Mouse (Mus musculus): ENCODE results near the gene Dlx1. TPM values are rescaled to one million over a fixed set of nuclear protein-coding genes. Genes with fewer than 3 reads are reported as not detected.

The Dlx1 gene
- polyA plus RNA-seq, 1 experiment from 2014 or later = 0.77 TPM

DNA sequence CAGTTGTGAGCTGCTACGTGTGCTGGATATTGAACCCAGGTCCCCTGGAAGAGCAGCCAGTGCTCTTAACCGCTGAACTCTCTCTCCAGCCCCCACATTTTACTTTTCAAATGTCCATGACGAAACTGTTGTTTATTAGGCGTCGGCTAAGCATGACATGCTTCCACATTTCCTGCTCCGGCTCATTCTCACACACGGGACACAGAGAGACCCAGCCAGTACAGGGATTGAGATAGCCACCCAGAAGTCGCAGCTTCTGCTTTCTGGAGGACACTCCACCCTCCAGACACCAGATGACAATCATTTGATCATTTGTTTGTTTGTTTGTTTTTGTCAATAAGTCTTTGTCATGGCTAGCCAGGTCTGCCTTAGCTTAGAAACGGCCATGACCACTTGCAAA lies 23.1 kb upstream of the Dlx1 start:
- Histone ChIP-seq H3K27ac (replicated peaks) (no peak overlapping the region), H3K9ac (no peak overlapping the region), H3K36me3 (no peaks in the 10 kb centered on the region), H3K4me2 (no peak overlapping the region), H3K27me3 (no peaks in the 10 kb centered on the region; the same call in 1 of the 2 replicates), H3K4me3 (no peak overlapping the region), H3K4me1 (replicated peaks) (0 out of 2 replicates have a peak, but pooled peaks cover 3% of the 10 kb centered on the region), H3K9me3 (no peaks in the 10 kb centered on the region)
- no peak for ATAC-seq (ENCODE audit: low read depth)
- WGBS = 76% methylated on average over 9 of the region's 9 CpGs

DNA sequence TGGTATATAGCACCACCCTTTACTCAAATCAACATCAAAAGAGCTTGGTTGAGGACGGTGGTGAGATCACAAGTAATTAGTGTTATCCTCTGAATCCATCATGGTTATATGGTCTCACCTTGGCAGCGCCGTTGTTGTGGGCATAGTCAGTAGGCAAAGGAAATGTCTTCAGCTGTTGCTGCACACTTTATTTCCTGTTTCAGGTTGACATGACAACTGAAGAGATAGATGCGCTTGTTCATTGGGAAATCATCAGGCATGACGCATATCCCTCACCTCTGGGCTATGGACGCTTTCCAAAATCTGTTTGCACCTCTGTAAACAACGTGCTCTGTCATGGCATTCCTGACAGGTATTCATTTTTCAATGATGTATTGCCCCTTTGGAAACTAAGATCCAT lies 16.7 kb upstream of the Dlx1 start:
- Histone ChIP-seq H3K4me3 (no peak overlapping the region), H3K27me3 (peaks cover 26% of the 10 kb centered on the region), H3K9ac (no peak overlapping the region), H3K9me3 (no peaks in the 10 kb centered on the region), H3K36me3 (no peaks in the 10 kb centered on the region), H3K4me1 (replicated peaks) (0 out of 2 replicates have a peak, but pooled peaks cover 3% of the 10 kb centered on the region), H3K27ac (replicated peaks) (no peak overlapping the region), H3K4me2 (no peak overlapping the region)
- ATAC-seq (ENCODE audit: low read depth) = no peak
- 73% methylated on average over 7 of the region's 7 CpGs for WGBS

DNA sequence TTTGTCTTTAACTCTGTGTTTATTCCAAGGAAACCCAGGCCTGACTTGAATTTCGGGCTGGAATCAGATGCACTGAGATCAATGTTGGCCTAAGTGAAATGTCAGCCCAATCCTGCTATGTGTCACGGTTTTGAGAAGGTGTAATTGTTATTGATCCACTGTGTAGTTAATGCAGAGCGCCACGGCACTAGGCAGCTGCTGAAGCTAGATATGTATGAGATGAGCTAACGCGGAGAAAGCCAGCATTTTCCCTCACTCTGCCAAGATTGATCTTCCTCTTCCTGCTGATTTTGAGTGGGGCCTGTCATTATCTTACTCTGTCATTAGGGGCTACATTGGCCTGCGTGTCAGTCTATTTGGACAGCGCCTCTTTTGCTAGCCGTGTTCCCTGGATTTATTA lies 15.6 kb upstream of the Dlx1 start:
- Histone ChIP-seq H3K4me1 (replicated peaks) (peaks cover 10% of the 10 kb centered on the region), H3K36me3 (no peaks in the 10 kb centered on the region), H3K4me2 (no peak overlapping the region), H3K27ac (replicated peaks) (no peak overlapping the region), H3K4me3 (no peak overlapping the region), H3K27me3 (peaks cover 27% of the 10 kb centered on the region), H3K9me3 (no peaks in the 10 kb centered on the region), H3K9ac (no peak overlapping the region)
- WGBS = 66% methylated on average over 9 of the region's 9 CpGs
- ATAC-seq (ENCODE audit: low read depth) = no peak

DNA sequence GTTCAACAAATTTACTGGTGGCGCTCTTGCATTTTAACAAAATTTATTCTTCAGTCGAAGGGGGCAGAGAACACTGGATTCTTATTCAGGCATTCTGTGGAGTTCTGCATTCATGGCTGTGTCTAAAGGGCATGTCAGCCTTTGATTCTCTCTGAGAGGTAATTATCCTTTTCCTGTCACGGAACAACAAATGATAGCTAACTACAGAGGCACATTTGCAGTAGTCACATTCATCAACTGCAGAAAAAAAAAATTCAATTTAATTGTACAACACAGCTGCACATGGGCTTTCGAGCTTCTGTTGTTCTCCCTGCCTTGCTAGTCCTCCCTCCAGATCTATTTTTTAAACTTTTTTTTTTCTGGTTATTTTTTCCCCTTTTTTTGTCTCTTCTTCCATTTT lies 10.9 kb upstream of the Dlx1 start:
- H3K4me1 ChIP-seq (replicated peaks) = peaks cover 17% of the 10 kb centered on the region
- H3K9me3 ChIP-seq = no peaks in the 10 kb centered on the region
- no peak for ATAC-seq (ENCODE audit: low read depth)
- H3K36me3 ChIP-seq = no peaks in the 10 kb centered on the region
- no peak overlapping the region for H3K4me3 ChIP-seq
- no peak overlapping the region for H3K9ac ChIP-seq
- peaks cover 63% of the 10 kb centered on the region for H3K27me3 ChIP-seq
- H3K27ac ChIP-seq (replicated peaks) = no peak overlapping the region
- H3K4me2 ChIP-seq = no peak overlapping the region
- WGBS = 12% methylated on average over 4 of the region's 4 CpGs

DNA sequence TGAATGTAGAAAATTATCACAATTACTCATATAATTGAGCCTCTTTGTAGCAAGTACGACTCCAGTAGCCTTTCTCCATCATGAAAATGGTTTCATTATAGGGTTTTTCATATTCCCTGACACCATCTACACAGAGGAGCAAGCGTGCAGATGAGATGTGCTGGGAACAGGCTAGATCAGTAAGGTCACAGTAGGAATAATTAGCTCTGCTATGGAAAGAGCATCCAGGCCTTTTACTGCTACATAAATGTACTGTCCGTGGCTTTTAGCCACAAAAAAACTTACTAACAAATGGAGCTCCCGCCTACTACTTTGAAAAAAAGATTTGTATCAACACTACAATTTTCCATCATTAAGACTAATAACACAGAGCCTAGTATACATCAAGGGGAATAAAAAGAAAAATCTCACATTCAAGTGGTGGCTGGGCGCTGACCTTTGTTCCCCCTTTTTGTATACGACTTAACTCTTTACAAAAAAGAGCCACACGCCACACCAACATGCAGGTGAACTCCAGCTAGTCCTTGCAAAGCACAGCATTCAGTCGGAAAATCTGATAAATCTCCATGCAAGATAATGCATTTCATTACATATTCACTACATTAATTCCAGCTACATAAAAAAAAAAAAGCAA lies 10.3 kb upstream of the Dlx1 start:
- Histone ChIP-seq H3K4me3 (no peak overlapping the region), H3K27ac (replicated peaks) (no peak overlapping the region), H3K4me2 (no peak overlapping the region), H3K4me1 (replicated peaks) (peaks cover 14% of the 10 kb centered on the region), H3K36me3 (no peaks in the 10 kb centered on the region), H3K9me3 (no peaks in the 10 kb centered on the region), H3K9ac (no peak overlapping the region), H3K27me3 (peaks cover 69% of the 10 kb centered on the region)
- ATAC-seq (ENCODE audit: low read depth) = no peak
- 24% methylated on average over 8 of the region's 8 CpGs for WGBS

DNA sequence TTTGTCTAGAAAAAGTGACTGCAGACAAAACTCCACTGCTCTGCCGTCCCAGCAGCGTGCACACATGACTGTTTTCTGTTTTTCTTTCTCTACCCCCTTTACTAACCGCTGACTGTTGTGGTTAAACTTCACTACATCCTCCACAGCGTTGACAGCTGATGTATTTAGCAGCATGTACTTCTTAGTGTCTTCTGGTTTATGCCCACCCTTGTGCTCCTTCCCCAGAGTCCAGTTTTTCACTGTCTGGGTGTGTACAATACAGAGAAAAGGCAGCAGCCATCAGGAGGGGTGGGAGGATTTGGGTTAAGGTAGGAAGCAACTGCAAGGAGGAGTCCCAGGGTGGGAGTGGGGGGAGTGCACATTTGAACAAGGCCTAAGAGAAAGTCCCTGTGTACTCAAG lies 5.0 kb upstream of the Dlx1 start:
- H3K4me3 ChIP-seq = no peak overlapping the region
- H3K9me3 ChIP-seq = no peaks in the 10 kb centered on the region
- H3K4me2 ChIP-seq = no peak overlapping the region
- H3K27ac ChIP-seq (replicated peaks) = no peak overlapping the region
- peaks cover 2% of the 10 kb centered on the region; the same call in 1 of the 2 replicates for H3K4me1 ChIP-seq (replicated peaks)
- H3K9ac ChIP-seq = no peak overlapping the region
- no peak for ATAC-seq (ENCODE audit: low read depth)
- 74% methylated on average over 4 of the region's 4 CpGs for WGBS
- H3K27me3 ChIP-seq = peaks cover 94% of the 10 kb centered on the region
- no peaks in the 10 kb centered on the region for H3K36me3 ChIP-seq

DNA sequence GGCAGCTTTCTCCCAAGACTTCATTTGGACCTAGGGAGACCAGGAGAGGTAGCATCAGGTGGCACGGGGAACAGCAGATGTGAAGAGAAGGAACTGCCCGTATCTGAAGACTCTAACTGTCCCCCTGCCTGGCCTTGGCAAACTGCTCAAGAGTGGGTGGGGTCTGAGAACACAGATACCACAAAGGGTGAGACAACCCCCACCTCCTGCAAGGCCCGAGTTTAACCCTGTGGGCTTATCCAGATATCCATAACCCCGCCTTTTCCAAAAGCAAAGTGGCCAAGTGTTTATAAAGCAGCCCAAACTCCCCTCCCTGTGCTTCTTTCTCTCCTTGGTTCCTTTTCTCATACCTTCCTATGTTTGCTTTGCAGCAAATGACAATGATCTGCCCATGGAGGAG lies 4.5 kb upstream of the Dlx1 start:
- peaks cover 94% of the 10 kb centered on the region for H3K27me3 ChIP-seq
- H3K27ac ChIP-seq (replicated peaks) = no peak overlapping the region
- H3K4me2 ChIP-seq = no peak overlapping the region
- H3K9me3 ChIP-seq = no peaks in the 10 kb centered on the region
- no peaks in the 10 kb centered on the region for H3K36me3 ChIP-seq
- 61% methylated on average over 4 of the region's 4 CpGs for WGBS
- H3K9ac ChIP-seq = no peak overlapping the region
- no peak overlapping the region for H3K4me3 ChIP-seq
- peaks cover 1% of the 10 kb centered on the region for H3K4me1 ChIP-seq (replicated peaks)
- no peak for ATAC-seq (ENCODE audit: low read depth)

DNA sequence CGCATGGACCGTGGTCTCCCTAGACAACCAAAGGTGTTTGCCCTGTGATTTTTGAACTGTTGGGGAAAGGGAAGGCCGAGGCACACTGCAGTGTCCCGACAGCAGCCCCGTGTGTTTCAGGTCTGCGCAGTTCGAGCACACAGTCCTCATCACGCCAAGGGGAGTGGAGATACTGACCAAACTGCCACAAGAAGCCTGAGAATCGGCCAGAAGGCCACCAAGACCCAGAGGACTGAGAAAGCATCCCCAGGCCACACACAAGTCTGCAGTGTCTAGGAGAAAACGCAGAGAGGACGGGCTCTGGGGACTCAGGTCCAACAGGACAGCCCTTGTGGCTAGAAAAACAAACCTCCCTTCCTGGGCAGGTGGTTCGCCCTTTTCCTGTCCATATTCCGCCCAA lies 3.1 kb upstream of the Dlx1 start:
- Histone ChIP-seq H3K9me3 (no peaks in the 10 kb centered on the region), H3K9ac (no peak overlapping the region), H3K27ac (replicated peaks) (no peak overlapping the region), H3K27me3 (peaks cover 98% of the 10 kb centered on the region), H3K36me3 (no peaks in the 10 kb centered on the region), H3K4me1 (replicated peaks) (peaks cover 13% of the 10 kb centered on the region), H3K4me2 (no peak overlapping the region), H3K4me3 (no peak overlapping the region)
- WGBS = 27% methylated on average over 13 of the region's 13 CpGs
- ATAC-seq (ENCODE audit: low read depth) = no peak

DNA sequence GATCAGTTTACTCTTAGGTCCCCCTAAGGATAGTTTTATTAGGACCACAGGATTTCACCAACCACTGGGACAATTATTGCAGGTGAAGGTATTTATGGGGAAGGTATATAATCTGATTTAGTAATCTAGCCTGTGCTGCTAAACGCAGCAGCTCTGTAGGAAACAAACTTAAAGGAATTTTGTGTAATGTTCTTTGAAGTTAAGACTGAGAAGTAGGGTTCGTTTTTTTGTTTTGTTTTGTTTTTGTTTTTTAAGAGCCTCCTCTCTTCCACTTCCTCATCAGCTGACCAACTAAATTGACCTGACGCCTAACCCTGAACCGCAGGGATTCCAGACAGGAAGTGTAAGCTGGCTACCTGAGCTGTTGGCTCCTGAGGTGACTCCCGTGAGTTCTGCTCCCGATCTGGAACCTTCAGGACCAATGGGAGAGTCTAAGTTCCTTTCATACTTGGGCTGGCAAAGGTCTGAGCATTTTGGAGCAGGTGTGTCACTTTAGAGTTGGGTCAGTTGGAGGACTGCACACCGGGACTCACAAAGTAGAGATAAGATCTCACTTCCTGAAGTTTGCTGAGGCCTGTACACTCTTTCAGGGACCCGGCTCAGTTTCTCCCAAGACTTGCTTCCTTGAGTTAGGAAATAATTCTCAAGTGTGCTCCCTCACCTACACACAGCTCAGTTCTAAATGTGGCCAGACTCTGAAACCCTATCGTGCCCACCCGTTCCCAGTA lies 1.2 kb upstream of the Dlx1 start:
- WGBS = 4% methylated on average over 10 of the region's 10 CpGs
- Histone ChIP-seq H3K27ac (replicated peaks) (no peak overlapping the region), H3K4me3 (no peak overlapping the region), H3K9me3 (no peaks in the 10 kb centered on the region), H3K36me3 (no peaks in the 10 kb centered on the region), H3K9ac (no peak overlapping the region), H3K4me2 (no peak overlapping the region), H3K4me1 (replicated peaks) (peaks cover 23% of the 10 kb centered on the region), H3K27me3 (peaks cover 98% of the 10 kb centered on the region)
- no peak for ATAC-seq (ENCODE audit: low read depth)

DNA sequence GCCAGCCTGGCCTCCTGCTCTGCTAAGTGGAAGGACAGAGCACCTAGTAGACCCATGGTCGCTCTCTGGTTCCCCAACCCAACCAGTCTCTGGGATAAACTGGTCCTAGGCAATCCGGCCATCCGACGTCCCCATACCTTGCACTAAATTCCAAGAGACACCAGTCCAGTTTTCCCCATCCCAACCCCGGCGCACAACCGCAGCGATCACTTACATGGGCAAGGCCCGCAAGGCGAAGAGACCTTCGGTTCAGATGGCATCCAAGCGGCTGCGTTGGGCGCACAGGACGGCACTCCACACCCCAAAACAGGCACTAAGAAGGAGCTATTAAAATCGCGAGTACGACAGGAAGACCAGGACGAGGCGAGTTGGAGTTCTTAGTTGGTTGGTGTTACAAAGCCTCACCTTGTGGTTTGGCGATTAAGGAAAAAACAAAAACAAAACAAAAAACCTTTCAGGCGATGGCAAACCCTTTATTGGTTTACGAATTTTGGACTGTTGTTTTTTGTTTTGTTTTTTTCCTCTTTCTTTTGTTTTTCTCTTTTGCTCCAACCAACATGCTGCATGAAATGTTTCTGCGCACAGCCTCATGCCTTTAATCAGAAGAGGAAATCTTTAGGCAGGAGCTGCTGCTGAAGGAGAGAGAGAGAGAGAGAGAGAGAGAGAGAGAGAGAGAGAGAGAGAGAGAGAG lies 445 bp upstream of the Dlx1 start:
- WGBS = 3% methylated on average over 24 of the region's 24 CpGs
- H3K27ac ChIP-seq (replicated peaks) = no peak overlapping the region
- no peak overlapping the region for H3K9ac ChIP-seq
- no peaks in the 10 kb centered on the region for H3K9me3 ChIP-seq
- peaks cover 99% of the 10 kb centered on the region for H3K27me3 ChIP-seq
- no peak overlapping the region for H3K4me2 ChIP-seq
- peaks cover 23% of the 10 kb centered on the region for H3K4me1 ChIP-seq (replicated peaks)
- ATAC-seq (ENCODE audit: low read depth) = no peak
- H3K4me3 ChIP-seq = no peak overlapping the region
- no peaks in the 10 kb centered on the region for H3K36me3 ChIP-seq

DNA sequence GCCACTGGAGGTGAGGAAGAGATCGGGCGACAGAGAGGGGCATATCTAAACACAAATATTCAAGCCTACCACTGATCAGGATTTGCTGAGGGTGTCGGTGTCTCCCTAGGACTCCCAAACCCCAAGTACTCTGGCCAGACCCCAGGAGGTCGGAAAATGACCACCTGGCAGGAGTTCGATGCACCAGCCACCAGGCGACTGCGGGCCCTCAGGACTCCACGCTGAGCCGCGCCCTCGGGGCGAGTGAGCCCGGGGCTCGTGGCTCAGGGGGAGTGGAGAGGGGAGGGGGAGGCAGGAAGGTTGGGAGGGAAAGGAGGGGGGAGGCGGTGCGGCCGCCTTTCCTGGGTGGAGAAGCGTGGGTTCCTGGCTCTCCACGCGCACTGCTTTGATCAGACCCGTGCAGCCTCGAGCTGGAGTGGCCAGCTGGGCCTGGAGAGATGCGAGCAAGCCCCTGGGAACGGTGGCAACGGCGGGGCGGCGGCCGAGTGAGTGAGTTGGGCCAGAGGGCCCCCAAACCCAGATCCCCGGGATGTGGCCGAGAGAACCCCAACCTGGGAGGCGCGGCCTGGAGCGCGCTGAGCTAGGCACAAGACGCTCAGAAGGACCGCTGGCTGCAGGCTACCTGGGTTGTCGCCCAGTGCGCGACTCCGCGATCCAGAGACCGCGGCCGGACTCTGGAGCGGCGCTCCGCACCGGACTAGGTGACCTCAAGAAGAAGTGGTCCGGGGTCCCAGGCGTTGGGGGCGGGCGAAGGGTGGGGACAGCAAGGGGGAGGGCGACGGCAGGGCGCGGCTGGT lies 999 bp downstream of the Dlx1 start:
- H3K9ac ChIP-seq = no peak overlapping the region
- peak overlapping the region; percentile 39 for H3K4me3 ChIP-seq
- ATAC-seq (ENCODE audit: low read depth) = peak; percentile 57
- WGBS = under 1% methylated on average over 55 of the region's 57 CpGs
- no peaks in the 10 kb centered on the region for H3K36me3 ChIP-seq
- H3K27ac ChIP-seq (replicated peaks) = no peak overlapping the region
- peaks cover 99% of the 10 kb centered on the region for H3K27me3 ChIP-seq
- H3K4me2 ChIP-seq = peak overlapping the region; percentile 64
- no peaks in the 10 kb centered on the region for H3K9me3 ChIP-seq
- peaks cover 23% of the 10 kb centered on the region for H3K4me1 ChIP-seq (replicated peaks)
